Mouse (Mus musculus) forebrain, postnatal 0 days (tissue): ENCODE measurements around the gene Tlk1. TPM values are rescaled to one million over a fixed set of nuclear protein-coding genes. Genes with fewer than 3 reads are reported as not detected.
"Not testable (repeated sequence)": the region's sequence is repeated elsewhere in the genome, so short reads cannot be mapped to it uniquely, and the experiment has no call there.

Experiments used
- ATAC-seq: fragments of 200-750 bp; cut with Nextera tagmentation; 2 replicates; pipeline ENCODE4 v1.8.0; 2017; ENCODE audit warnings: mild to moderate bottlenecking, moderate library complexity
- DNase-seq: peaks from one replicate; pipeline ENCODE4 v3.0.0-alpha.2; 2015
- H3K27ac ChIP-seq: fragments of 300-500 bp; sonication (generic); 2 replicates; pipeline ENCODE4 v1.5.1; 2014; ENCODE audit warnings: low read depth, mild to moderate bottlenecking, antibody characterized with exemption, low read length, moderate library complexity, mixed read lengths
- H3K27me3 ChIP-seq: fragments of 300-500 bp; sonication (generic); 2 replicates; pipeline ENCODE4 v1.6.1; 2014; ENCODE audit warnings: mild to moderate bottlenecking, low read length, mixed read lengths; ENCODE audit not compliant: insufficient read depth
- H3K36me3 ChIP-seq: fragments of 300-500 bp; sonication (generic); 2 replicates; pipeline ENCODE4 v1.6.1; 2014; ENCODE audit warnings: mild to moderate bottlenecking, moderate library complexity; ENCODE audit not compliant: insufficient read depth
- H3K4me1 ChIP-seq: fragments of 300-500 bp; sonication (generic); 2 replicates; pipeline ENCODE4 v1.6.1; 2014; ENCODE audit warnings: antibody characterized with exemption; ENCODE audit not compliant: insufficient read depth
- H3K4me2 ChIP-seq: fragments of 300-500 bp; sonication (generic); 2 replicates; pipeline ENCODE4 v1.6.1; 2014; ENCODE audit warnings: low read depth, mild to moderate bottlenecking, moderate library complexity
- H3K4me3 ChIP-seq: fragments of 300-500 bp; sonication (generic); 2 replicates; pipeline ENCODE4 v1.5.1; 2014; ENCODE audit warnings: low read depth, low read length, mixed read lengths
- H3K9ac ChIP-seq: fragments of 300-500 bp; sonication (generic); 2 replicates; pipeline ENCODE4 v1.6.1; 2014; ENCODE audit warnings: mild to moderate bottlenecking
- H3K9me3 ChIP-seq: fragments of 300-500 bp; sonication (generic); 2 replicates; pipeline ENCODE4 v1.6.1; 2016; ENCODE audit warnings: low read length
- CTCF ChIP-seq: sonication (generic); IDR thresholded peaks from 2 replicates; pipeline ENCODE4 v1.5.1; 2016; ENCODE audit warnings: antibody characterized with exemption, control low read depth, low read depth
- WGBS: fragments of 180-500 bp; shearing (Covaris S2); extraction: QIAGEN DNeasy Blood & Tissue Kit; methylation state at CpG from one replicate; pipeline ENCODE4 v1.1.7; 2014; 5-methylcytosine and 5-hydroxymethylcytosine counted together
- polyA plus RNA-seq: library from polyadenylated mRNA; unstranded; fragments of >200 nt; fragmentation: Nextera tagmentation; extraction: Ambion mirVana; gene quantifications from 2 replicates; pipeline ENCODE4 v1.2.1, GENCODE M21; 2015
- total RNA-seq: library from RNA; depleted of rRNA; stranded (reverse); fragments of >200 nt; gene quantifications from 2 replicates; pipeline ENCODE4 v1.2.3, GENCODE M21; 2014

The Tlk1 gene
- total and polyA plus RNA-seq, 2 experiments from 2014 or later = 26.0 to 34.3 TPM

- Histone ChIP-seq H3K27ac (no peak overlapping the region), H3K9me3 (no peaks in the 10 kb centered on the region), H3K4me3 (no peak overlapping the region), H3K9ac (no peak overlapping the region), H3K4me2 (no peak overlapping the region), H3K36me3 (no peaks in the 10 kb centered on the region), H3K4me1 (no peaks in the 10 kb centered on the region), H3K27me3 (no peaks in the 10 kb centered on the region)
- no peak for TF ChIP-seq CTCF
- DNase-seq = no peak
- 92% methylated on average over 3 of the region's 3 CpGs for WGBS
- ATAC-seq = no peak
Measured at GRCm38 (mm10) chr2:70809921-70810320, 15.6 kb downstream of the Tlk1 start.

- ATAC-seq = no peak
- no peak overlapping the region for H3K9ac ChIP-seq
- H3K4me3 ChIP-seq = no peak overlapping the region
- H3K4me2 ChIP-seq = no peak overlapping the region
- no peaks in the 10 kb centered on the region for H3K36me3 ChIP-seq
- DNase-seq = no peak
- no peaks in the 10 kb centered on the region for H3K4me1 ChIP-seq
- H3K27me3 ChIP-seq = no peaks in the 10 kb centered on the region
- H3K9me3 ChIP-seq = no peaks in the 10 kb centered on the region
- H3K27ac ChIP-seq = no peak overlapping the region
- no peak for TF ChIP-seq CTCF
Measured at GRCm38 (mm10) chr2:70808681-70809080, 16.8 kb downstream of the Tlk1 start.

GRCm38 (mm10) chr2:70807678-70808077 lies 17.9 kb downstream of the Tlk1 start:
- not testable (repeated sequence) for H3K4me2 ChIP-seq, H3K36me3 ChIP-seq, ATAC-seq, H3K9ac ChIP-seq, DNase-seq, H3K9me3 ChIP-seq, H3K27ac ChIP-seq, H3K4me3 ChIP-seq, H3K4me1 ChIP-seq, H3K27me3 ChIP-seq
- WGBS = 89% methylated on average over 3 of the region's 3 CpGs

- H3K9ac ChIP-seq = no peak overlapping the region
- DNase-seq (no peak), ATAC-seq (no peak)
- H3K27ac ChIP-seq = no peak overlapping the region
- no peaks in the 10 kb centered on the region for H3K36me3 ChIP-seq
- TF ChIP-seq CTCF = no peak
- H3K4me1 ChIP-seq = no peaks in the 10 kb centered on the region
- no peak overlapping the region for H3K4me2 ChIP-seq
- no peaks in the 10 kb centered on the region for H3K9me3 ChIP-seq
- H3K4me3 ChIP-seq = no peak overlapping the region
- H3K27me3 ChIP-seq = no peaks in the 10 kb centered on the region
- 84% methylated on average over 5 of the region's 5 CpGs for WGBS
Measured at GRCm38 (mm10) chr2:70806020-70806419, 19.5 kb downstream of the Tlk1 start.

GRCm38 (mm10) chr2:70803696-70804095 lies 21.8 kb downstream of the Tlk1 start:
- H3K4me1 ChIP-seq = not testable (repeated sequence)
- WGBS = 92% methylated on average over 4 of the region's 4 CpGs

GRCm38 (mm10) chr2:70802658-70803057 lies 22.9 kb downstream of the Tlk1 start:
- Histone ChIP-seq H3K9me3 (no peaks in the 10 kb centered on the region), H3K27me3 (no peaks in the 10 kb centered on the region), H3K36me3 (no peaks in the 10 kb centered on the region), H3K27ac (no peak overlapping the region), H3K4me2 (no peak overlapping the region), H3K9ac (no peak overlapping the region), H3K4me3 (no peak overlapping the region), H3K4me1 (no peaks in the 10 kb centered on the region)
- TF ChIP-seq CTCF = no peak
- DNase-seq = no peak
- WGBS = 43% methylated on average over 6 of the region's 6 CpGs
- no peak for ATAC-seq

More at GRCm38 (mm10) chr2:70803696-70804095, 21.8 kb downstream of the Tlk1 start:
- H3K9ac ChIP-seq, DNase-seq, H3K9me3 ChIP-seq, ATAC-seq, H3K36me3 ChIP-seq, H3K27ac ChIP-seq, H3K27me3 ChIP-seq, H3K4me3 ChIP-seq, H3K4me2 ChIP-seq: not testable (repeated sequence)

- no peak overlapping the region for H3K4me3 ChIP-seq
- no peak for TF ChIP-seq CTCF
- H3K27ac ChIP-seq = no peak overlapping the region
- H3K36me3 ChIP-seq = no peaks in the 10 kb centered on the region
- no peak overlapping the region for H3K9ac ChIP-seq
- DNase-seq (no peak), ATAC-seq (no peak)
- H3K4me2 ChIP-seq = no peak overlapping the region
- H3K4me1 ChIP-seq = no peaks in the 10 kb centered on the region
- no peaks in the 10 kb centered on the region for H3K27me3 ChIP-seq
- no peaks in the 10 kb centered on the region for H3K9me3 ChIP-seq
Measured at GRCm38 (mm10) chr2:70801543-70801942, 24.0 kb downstream of the Tlk1 start.

- Histone ChIP-seq H3K9ac (no peak overlapping the region), H3K4me1 (no peaks in the 10 kb centered on the region), H3K27ac (no peak overlapping the region), H3K36me3 (no peaks in the 10 kb centered on the region), H3K4me2 (no peak overlapping the region), H3K9me3 (no peaks in the 10 kb centered on the region), H3K4me3 (no peak overlapping the region), H3K27me3 (no peaks in the 10 kb centered on the region)
- ATAC-seq (no peak), DNase-seq (no peak)
- TF ChIP-seq CTCF = no peak
- WGBS = 89% methylated on average over 1 of the region's 1 CpGs
Measured at GRCm38 (mm10) chr2:70800396-70800795, 25.1 kb downstream of the Tlk1 start.
